Mouse (Mus musculus) lung, embryonic 16.5 days (tissue): ENCODE data around the gene Atp1a1. TPM values are rescaled to one million over a fixed set of nuclear protein-coding genes. Genes with fewer than 3 reads are reported as not detected.

ENCODE experiments used
- ATAC-seq: fragments of 200-750 bp; cut with Nextera tagmentation; 2 replicates; pipeline ENCODE4 v1.8.0; 2017; ENCODE audit warnings: low read depth, mild to moderate bottlenecking, moderate library complexity
- H3K27ac ChIP-seq: fragments of 300-500 bp; sonication (generic); 2 replicates; pipeline ENCODE4 v1.5.1; 2014; ENCODE audit warnings: mild to moderate bottlenecking, control low read depth, low read length
- H3K27me3 ChIP-seq: fragments of 300-500 bp; sonication (generic); 2 replicates; pipeline ENCODE4 v1.6.1; 2014; ENCODE audit warnings: low read depth, low read length, mixed read lengths; ENCODE audit not compliant: control insufficient read depth, insufficient read depth
- H3K36me3 ChIP-seq: fragments of 300-500 bp; sonication (generic); 2 replicates; pipeline ENCODE4 v1.6.1; 2014; ENCODE audit warnings: low read length; ENCODE audit not compliant: control insufficient read depth, insufficient read depth
- H3K4me1 ChIP-seq: fragments of 300-500 bp; sonication (generic); replicated peaks from 2 replicates; pipeline ENCODE4 v1.6.1; 2014; ENCODE audit warnings: low read length, mixed read lengths; ENCODE audit not compliant: control insufficient read depth, insufficient read depth
- H3K4me2 ChIP-seq: fragments of 300-500 bp; sonication (generic); 2 replicates; pipeline ENCODE4 v1.6.1; 2014; ENCODE audit warnings: low read depth, low read length, control low read depth
- H3K4me3 ChIP-seq: fragments of 300-500 bp; sonication (generic); 2 replicates; pipeline ENCODE4 v1.5.1; 2014; ENCODE audit warnings: mild to moderate bottlenecking, low read length, control low read depth
- H3K9ac ChIP-seq: fragments of 300-500 bp; sonication (generic); 2 replicates; pipeline ENCODE4 v1.6.1; 2014; ENCODE audit warnings: low read length, control low read depth
- H3K9me3 ChIP-seq: fragments of 300-500 bp; sonication (generic); 2 replicates; pipeline ENCODE4 v1.6.1; 2016; ENCODE audit warnings: low read length; ENCODE audit not compliant: control insufficient read depth
- WGBS: fragments of 180-500 bp; shearing (Covaris S2); extraction: QIAGEN DNeasy Blood & Tissue Kit; methylation state at CpG from one replicate; pipeline ENCODE4 v1.1.7; 2014; 5-methylcytosine and 5-hydroxymethylcytosine counted together
- polyA plus RNA-seq: library from polyadenylated mRNA; unstranded; fragments of >200 nt; fragmentation: Nextera tagmentation; extraction: Ambion mirVana; gene quantifications from 2 replicates; pipeline ENCODE4 v1.2.1, GENCODE M21; 2015

Gene Atp1a1
- polyA plus RNA-seq, 1 experiment from 2014 or later: 118 TPM

- no peaks in the 10 kb centered on the region for H3K27me3 ChIP-seq
- H3K4me2 ChIP-seq: no peak overlapping the region
- 0 out of 2 replicates have a peak, but pooled peaks cover 3% of the 10 kb centered on the region for H3K4me1 ChIP-seq
- H3K36me3 ChIP-seq: no peaks in the 10 kb centered on the region
- no peaks in the 10 kb centered on the region for H3K9me3 ChIP-seq
- ATAC-seq: no peak
- H3K4me3 ChIP-seq: no peak overlapping the region
- H3K9ac ChIP-seq: no peak overlapping the region
- H3K27ac ChIP-seq: no peak overlapping the region
Measured at GRCm38 (mm10) chr3:101617007-101617406, 12.5 kb upstream of the Atp1a1 start.

DNA sequence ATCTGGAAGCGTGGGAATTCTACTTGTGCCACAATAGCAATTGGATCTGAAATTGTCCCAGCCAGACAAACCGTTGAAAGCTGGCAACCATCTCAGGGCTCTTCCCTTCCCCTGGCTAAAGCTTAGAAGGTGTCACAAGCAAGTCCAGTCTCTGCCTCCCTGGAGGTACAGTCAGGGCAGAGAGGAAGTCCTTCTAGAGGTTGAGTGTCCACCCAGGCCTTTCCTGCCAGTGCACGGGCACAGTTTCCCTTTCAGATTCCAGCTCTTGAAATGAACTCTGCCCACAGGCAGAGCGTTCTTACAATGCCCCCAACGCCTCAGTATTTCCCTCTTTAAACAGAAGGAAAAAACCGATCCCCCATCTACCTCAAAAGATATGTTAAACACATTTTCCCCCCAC lies 11.4 kb upstream of the Atp1a1 start:
- 69% methylated on average over 6 of the region's 6 CpGs for WGBS
- Histone ChIP-seq H3K4me3 (no peak overlapping the region), H3K27me3 (no peaks in the 10 kb centered on the region), H3K4me1 (0 out of 2 replicates have a peak, but pooled peaks cover 3% of the 10 kb centered on the region), H3K36me3 (no peaks in the 10 kb centered on the region), H3K9me3 (no peaks in the 10 kb centered on the region), H3K27ac (no peak overlapping the region), H3K9ac (no peak overlapping the region), H3K4me2 (no peak overlapping the region)
- no peak for ATAC-seq

DNA sequence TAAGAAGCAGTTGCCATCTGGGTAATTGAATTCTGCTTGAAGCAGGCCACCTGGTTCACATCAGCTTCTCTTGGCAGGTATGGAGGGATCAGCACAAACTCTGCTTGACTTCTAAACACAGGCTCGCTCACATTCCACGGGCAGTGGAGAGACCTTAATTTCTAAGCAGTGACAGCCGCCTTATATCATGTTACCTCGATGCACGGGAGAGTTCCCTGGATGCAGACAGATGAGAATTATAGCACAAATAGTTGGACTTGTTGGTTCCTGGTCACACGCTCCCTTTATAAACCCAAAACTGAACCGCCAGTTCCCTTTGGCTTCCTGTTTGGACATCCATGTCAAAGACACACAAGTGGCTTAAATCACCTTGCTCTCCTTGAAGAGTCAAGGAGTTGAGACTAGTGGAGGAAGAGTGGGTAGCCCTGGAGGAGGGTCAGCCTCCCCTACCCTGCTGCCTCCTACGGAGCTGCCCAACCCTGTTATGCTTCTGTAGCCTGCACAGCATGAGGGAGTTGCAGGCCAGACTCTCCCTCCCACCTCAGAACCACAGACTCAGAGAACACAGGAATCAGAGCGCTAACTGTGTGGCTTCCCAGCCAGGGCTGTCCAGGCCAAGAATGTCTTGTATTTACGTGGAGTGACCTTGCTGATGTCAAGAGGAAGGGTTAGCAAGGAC lies 7.5 kb upstream of the Atp1a1 start:
- 28% methylated on average over 10 of the region's 10 CpGs for WGBS
- no peaks in the 10 kb centered on the region for H3K36me3 ChIP-seq
- no peaks in the 10 kb centered on the region for H3K27me3 ChIP-seq
- H3K4me3 ChIP-seq: no peak overlapping the region
- no peak overlapping the region for H3K9ac ChIP-seq
- H3K4me1 ChIP-seq: 0 out of 2 replicates have a peak, but pooled peaks cover 3% of the 10 kb centered on the region
- no peak overlapping the region for H3K4me2 ChIP-seq
- H3K9me3 ChIP-seq: no peaks in the 10 kb centered on the region
- H3K27ac ChIP-seq: no peak overlapping the region
- ATAC-seq: no peak

DNA sequence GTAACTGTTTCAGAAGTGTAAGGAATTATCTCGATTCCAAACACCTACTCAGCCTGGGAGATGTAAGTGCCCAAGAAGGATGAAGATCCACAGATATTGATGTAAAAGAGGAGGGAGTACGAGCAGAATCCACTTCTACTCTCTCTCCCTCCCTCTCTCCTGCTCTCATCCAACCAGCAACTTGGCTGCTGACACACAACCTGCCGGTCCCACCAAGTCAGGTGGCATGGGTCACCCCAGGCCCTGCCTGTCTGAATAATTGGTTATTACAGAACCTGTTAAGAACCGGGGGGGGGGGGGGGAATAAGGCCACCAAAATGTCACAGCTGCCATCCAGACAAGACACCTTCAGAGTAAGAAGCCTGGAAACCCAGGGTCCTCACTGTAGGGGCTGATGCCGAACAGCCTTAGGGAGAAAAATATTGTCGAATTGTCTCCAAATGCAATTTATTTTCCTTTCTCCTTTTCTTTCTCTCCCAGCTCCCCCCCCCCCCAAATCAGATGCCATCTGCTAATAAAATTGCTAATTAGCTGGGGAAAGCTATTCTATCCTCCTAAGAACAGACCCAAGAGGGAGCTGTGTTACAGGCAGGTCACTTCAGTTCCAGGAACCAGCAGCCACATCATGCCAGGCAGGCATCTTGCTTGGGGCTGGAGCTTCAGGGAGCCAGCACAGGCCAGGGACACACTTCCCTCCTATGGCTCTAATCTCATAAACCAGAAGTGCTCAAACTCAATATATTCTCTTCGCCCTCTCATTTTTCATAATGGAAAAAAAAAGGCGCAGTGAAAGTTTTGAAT lies 6.7 kb upstream of the Atp1a1 start:
- no peaks in the 10 kb centered on the region for H3K36me3 ChIP-seq
- H3K4me1 ChIP-seq: 0 out of 2 replicates have a peak, but pooled peaks cover 3% of the 10 kb centered on the region
- WGBS: 68% methylated on average over 8 of the region's 8 CpGs
- no peak overlapping the region for H3K4me3 ChIP-seq
- no peak for ATAC-seq
- H3K4me2 ChIP-seq: no peak overlapping the region
- H3K9ac ChIP-seq: no peak overlapping the region
- no peak overlapping the region for H3K27ac ChIP-seq
- no peaks in the 10 kb centered on the region for H3K27me3 ChIP-seq
- no peaks in the 10 kb centered on the region for H3K9me3 ChIP-seq

DNA sequence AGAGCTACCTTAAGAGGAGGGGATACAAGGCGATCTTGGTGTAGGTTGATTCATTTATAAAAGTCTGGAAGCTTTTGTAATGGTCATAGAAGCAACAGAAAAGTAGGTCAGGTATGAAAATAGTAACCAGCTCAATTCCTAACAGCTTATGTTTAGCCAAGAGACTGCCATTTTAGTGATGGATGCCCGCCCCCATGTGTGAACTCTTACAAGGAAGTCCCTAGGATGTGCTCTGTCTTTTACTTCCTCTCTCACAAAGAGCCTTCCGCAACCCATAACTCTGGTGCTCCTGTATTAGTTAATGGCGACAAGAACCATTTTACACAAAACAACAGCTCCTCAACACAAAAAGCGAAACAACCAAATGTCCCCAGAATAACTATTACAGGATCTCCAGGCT lies 4.8 kb upstream of the Atp1a1 start:
- no peak for ATAC-seq
- 87% methylated on average over 5 of the region's 5 CpGs for WGBS

GRCm38 (mm10) chr3:101606861-101607455 lies 2.5 kb upstream of the Atp1a1 start:
- Histone ChIP-seq H3K9ac (no peak overlapping the region), H3K4me1 (peaks cover 15% of the 10 kb centered on the region), H3K9me3 (no peaks in the 10 kb centered on the region), H3K4me3 (no peak overlapping the region), H3K27me3 (no peaks in the 10 kb centered on the region), H3K36me3 (no peaks in the 10 kb centered on the region), H3K4me2 (no peak overlapping the region), H3K27ac (no peak overlapping the region)
- ATAC-seq: no peak
- 71% methylated on average over 7 of the region's 7 CpGs for WGBS

More for the DNA sequence above, 4.8 kb upstream of the Atp1a1 start:
- Histone ChIP-seq H3K9me3 (no peaks in the 10 kb centered on the region), H3K4me1 (peaks cover 6% of the 10 kb centered on the region; the same call in 1 of the 2 replicates), H3K27ac (no peak overlapping the region), H3K36me3 (no peaks in the 10 kb centered on the region), H3K27me3 (no peaks in the 10 kb centered on the region), H3K4me2 (no peak overlapping the region), H3K9ac (no peak overlapping the region), H3K4me3 (no peak overlapping the region)

DNA sequence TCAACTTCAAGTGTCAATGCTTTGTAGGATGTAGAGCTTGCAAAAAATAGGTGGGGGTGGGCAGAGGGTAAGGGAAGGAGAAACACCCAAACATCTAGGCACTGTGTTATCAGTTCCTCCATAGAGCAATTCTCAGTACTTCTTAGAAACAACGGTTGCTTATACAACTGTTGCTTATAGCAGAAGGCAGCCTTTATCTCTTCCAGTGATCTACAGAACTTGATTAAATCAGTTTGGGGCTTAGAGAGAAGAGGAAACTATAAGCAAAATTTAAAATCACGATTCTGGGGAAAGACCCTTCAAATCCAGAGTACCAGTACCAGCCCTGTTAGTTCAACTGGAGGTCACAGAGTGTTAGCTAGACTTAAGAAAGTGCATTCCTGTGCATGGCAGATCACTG lies 1.2 kb upstream of the Atp1a1 start:
- Histone ChIP-seq H3K4me1 (peaks cover 26% of the 10 kb centered on the region), H3K4me2 (no peak overlapping the region), H3K36me3 (no peaks in the 10 kb centered on the region), H3K4me3 (no peak overlapping the region), H3K9ac (no peak overlapping the region), H3K27me3 (no peaks in the 10 kb centered on the region), H3K9me3 (no peaks in the 10 kb centered on the region), H3K27ac (no peak overlapping the region)
- 27% methylated on average over 2 of the region's 2 CpGs for WGBS
- no peak for ATAC-seq

DNA sequence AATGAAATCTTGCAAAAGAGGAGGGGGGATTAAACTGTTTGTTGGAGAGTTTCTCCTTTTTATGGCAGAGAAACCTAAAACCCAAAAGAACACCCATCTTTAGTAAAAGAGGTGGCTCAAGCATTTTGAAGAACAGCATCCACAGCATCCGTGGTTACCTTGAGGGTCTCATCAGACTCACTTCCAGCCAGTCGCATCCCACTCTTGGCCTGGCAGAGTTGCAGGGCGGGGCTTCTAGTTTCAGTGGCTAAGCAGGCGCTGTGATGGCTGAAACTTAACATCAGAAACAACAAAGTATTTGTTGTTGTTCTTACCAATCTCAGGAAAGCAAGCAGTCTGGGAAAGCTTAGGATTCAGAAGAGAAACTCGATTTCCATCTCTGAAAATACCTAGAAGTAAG lies 807 bp upstream of the Atp1a1 start:
- no peak overlapping the region for H3K27ac ChIP-seq
- peak overlapping the region; percentile 91 for H3K4me2 ChIP-seq
- WGBS: 26% methylated on average over 5 of the region's 5 CpGs
- H3K36me3 ChIP-seq: no peaks in the 10 kb centered on the region
- H3K9me3 ChIP-seq: no peaks in the 10 kb centered on the region
- H3K27me3 ChIP-seq: no peaks in the 10 kb centered on the region
- ATAC-seq: no peak
- no peak overlapping the region; the same call in 1 of the 2 replicates for H3K9ac ChIP-seq
- peak overlapping the region; percentile 73 for H3K4me3 ChIP-seq
- H3K4me1 ChIP-seq: peaks cover 30% of the 10 kb centered on the region
